Mouse (Mus musculus): ENCODE results near the gene Rnf141. TPM values are rescaled to one million over a fixed set of nuclear protein-coding genes. Genes with fewer than 3 reads are reported as not detected.

Gene Rnf141
- 13.9 TPM for polyA plus RNA-seq (2017; shearing (Covaris generic))

DNA sequence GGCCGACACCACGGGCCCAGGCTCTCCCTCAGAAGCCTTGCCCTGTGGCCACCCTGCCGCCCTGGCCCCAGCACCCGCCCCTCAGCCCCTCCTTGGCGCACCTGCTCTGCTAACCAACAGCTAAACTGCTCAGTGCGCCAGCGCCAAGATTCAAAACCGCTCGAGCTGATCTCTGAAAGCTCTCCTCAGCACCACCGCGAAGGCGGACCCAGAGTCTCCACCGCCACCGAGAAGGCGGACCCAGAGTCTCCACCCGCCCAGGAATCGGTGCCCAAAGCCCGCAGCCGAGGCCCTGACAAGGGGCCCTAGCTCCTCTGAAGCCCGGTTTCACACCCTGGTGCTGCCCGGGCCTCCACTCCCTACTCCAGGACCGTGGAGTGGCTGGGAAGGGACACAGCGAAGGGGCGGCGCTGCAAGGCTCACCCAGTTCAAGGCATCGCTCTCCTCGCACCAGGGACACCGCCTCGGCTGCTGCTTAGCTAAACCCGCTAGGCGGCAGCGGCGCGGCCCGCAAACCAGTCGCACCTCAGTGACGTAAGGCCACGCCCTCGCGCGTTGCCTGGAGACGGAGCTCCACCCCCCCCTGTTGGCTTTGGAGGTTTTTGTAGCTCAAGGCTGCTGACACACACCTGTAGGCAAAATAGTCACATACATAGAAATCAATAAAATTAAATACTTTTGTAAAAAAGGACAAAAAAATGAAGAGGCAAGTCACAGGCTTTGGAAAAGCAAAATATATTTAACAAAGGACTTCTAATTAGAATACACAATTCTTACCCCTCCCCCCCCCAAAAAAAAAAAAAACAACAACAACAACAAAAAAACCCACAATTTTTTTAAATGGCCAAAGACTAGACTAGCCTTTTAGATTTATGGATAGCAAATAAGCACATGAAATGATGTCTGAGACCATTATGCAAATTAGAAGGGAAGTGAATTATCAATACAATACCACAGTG, at the start of gene Rnf141:
Gene Rnf141, minus strand, starts transcription at position 542 of the 959 bp plus-strand sequence.

DNA sequence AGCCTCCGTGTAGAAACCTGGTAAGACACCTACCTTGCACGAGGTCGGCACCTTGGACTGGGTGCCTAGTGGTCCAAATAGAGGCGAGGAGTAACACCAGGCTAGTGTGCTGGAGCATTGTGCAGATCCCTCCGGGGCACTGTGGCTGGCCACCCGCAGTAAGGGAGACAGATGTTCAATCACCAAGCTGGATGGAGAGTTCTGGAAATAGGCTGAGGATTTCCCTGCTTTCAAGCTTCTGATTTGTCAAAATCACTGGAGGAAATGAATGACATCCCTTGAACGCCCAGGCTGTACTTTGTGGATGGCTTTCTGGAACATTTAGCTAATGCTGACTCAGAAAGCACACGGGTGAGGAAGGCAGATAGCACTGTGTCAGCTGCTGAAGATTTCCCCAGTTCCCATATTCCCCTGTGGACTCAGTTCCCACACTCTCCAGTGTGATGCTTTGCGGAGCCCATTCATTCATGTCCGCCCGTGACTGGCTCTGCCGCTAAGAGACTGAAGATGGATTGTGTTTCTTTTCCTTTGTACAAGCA, 18.6 kb upstream of the Rnf141 start, which contains the start of gene Lyve1:
Gene Lyve1, minus strand, starts transcription at position 489 of the 539 bp plus-strand sequence.

DNA sequence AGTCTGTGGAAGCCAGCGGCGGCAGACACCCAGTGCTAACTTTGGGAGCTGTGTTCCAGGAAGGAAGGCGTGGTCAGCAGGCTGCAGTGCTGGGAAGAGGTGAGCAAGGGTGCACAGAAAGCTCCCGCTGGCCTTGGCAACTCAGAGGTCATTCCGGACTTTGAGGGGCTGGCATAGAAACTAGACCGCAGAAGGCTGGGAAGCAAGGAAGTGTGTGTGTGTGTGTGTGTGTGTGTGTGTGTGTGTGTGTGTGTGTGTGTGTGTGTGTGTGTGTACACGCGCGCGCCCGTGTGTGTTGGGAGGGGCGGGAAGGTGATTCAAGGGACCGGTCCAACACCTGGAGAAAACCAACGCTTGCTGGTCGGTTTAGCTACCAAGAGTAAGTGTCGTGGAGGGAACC, 76.3 kb downstream of the Rnf141 start, which contains the start of gene Ampd3:
Gene Ampd3, plus strand, starts transcription at position 206 of the 400 bp plus-strand sequence.

Other genes with a start within 250 kb of the Rnf141 start
- gene Sbf2, start 229.5 kb downstream of the Rnf141 start, polyA plus RNA-seq (2017; shearing (Covaris generic)), result 11.3 TPM
- not detected for gene Adm, start 216.8 kb downstream of the Rnf141 start, polyA plus RNA-seq (2017; shearing (Covaris generic))
- gene Ampd3, start 76.3 kb downstream of the Rnf141 start, polyA plus RNA-seq (2017; shearing (Covaris generic)), result 13.1 TPM
- gene Lyve1, start 18.8 kb upstream of the Rnf141 start, polyA plus RNA-seq (2017; shearing (Covaris generic)), result not detected
- gene Mrvi1, start 138.0 kb upstream of the Rnf141 start, polyA plus RNA-seq (2017; shearing (Covaris generic)), result 1.4 TPM
- 54.8 TPM for gene Ctr9, start 184.5 kb upstream of the Rnf141 start, polyA plus RNA-seq (2017; shearing (Covaris generic))
- 1,174 TPM for gene Eif4g2, start 238.6 kb upstream of the Rnf141 start, polyA plus RNA-seq (2017; shearing (Covaris generic))